Mouse (Mus musculus) lung, adult 2 months (tissue): Measurements from ENCODE around the gene Lmntd2. TPM values are rescaled to one million over a fixed set of nuclear protein-coding genes. Genes with fewer than 3 reads are reported as not detected.

Experiments used
- DNase-seq: peaks from one replicate; pipeline ENCODE4 v3.0.0; 2022
- H3K4me1 ChIP-seq: fragments of 200-500 bp; 2 replicates; pipeline ENCODE4 v1.6.1; 2011; ENCODE audit warnings: low read length; ENCODE audit not compliant: control insufficient read depth, insufficient read depth
- H3K4me3 ChIP-seq: fragments of 200-500 bp; replicated peaks from 2 replicates; pipeline ENCODE3; 2011; ENCODE audit warnings: low read depth, mild to moderate bottlenecking, control low read depth, low read length; ENCODE audit errors: extremely low read depth
- CTCF ChIP-seq: fragments of 200-500 bp; IDR thresholded peaks from 2 replicates; pipeline ENCODE4 v1.5.1; 2011; ENCODE audit warnings: mild to moderate bottlenecking, low read length, control low read depth; ENCODE audit not compliant: insufficient read depth
- POLR2A ChIP-seq: fragments of 200-500 bp; IDR thresholded peaks from 2 replicates; pipeline ENCODE4 v1.6.1; 2011; ENCODE audit warnings: low read depth, mild to moderate bottlenecking, control low read depth, low read length, borderline replicate concordance; ENCODE audit errors: extremely low read depth
- WGBS: fragments of 180-500 bp; shearing (Covaris S2); methylation state at CpG from one replicate; pipeline ENCODE4 v1.1.7; 2018; 5-methylcytosine and 5-hydroxymethylcytosine counted together
- polyA plus RNA-seq: library from polyadenylated mRNA; depleted of rRNA; stranded (reverse); fragments of >200 nt; gene quantifications from 2 replicates; pipeline ENCODE4 v1.2.3, GENCODE M21; 2012; rRNA removed

The Lmntd2 gene
- polyA plus RNA-seq, 1 experiment: 5.6 TPM

- no peak for DNase-seq
- TF ChIP-seq CTCF: no peak
- TF ChIP-seq POLR2A: no peak
- peaks cover 13% of the 10 kb centered on the region for H3K4me1 ChIP-seq
- H3K4me3 ChIP-seq: no peak overlapping the region
- 62% methylated on average over 5 of the region's 5 CpGs for WGBS
Observed at GRCm38 (mm10) chr7:141173323-141173850, 40.5 kb downstream of the Lmntd2 start.

DNA sequence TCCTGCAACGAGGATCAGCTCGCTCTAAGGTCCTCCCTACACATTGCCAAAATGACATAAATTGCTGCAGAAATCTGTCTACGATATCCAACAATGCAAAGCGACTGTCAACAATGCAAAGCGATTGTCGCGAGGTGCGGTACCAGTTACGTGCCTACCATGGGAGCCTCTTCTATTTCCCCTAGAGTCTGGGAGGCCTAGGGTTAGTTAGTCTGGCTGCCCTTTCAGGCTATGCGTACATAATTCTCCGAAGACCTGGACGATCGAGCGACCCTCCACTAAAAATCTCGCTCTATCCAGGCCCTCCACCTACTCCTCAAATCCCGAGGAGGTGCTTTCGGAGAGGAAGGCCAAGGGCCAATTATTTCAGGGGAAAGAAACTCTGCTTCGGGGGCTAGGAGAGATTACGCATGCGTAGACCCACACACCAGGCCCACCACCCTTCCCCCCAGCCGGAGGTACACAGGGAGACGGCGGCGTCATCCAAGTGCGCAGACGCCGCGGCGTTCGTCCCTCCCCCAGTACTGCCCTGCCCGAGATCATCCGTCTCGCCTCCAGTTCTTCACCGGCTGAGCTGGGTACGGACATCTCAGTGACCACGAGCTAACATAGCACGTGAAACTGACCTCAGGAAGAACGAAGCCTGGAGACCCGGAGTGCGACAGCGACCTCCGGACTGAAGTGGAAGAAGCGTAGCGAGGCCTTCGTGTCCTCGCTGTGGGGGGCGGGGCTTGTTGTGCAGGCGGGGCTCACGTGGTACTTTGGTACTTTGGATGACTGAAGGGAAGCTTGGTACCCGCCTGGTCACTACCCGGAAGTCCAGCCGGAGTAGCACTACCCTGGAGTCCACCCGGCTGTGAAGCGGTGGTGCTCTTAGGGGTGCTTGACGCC is 41.5 kb downstream of the Lmntd2 start, which contains the start of gene Rnh1:
Rnh1 (minus strand) TSS at position 742 of the 891 bp plus-strand sequence.
- 2% methylated on average over 55 of the region's 55 CpGs for WGBS
- peak; percentile 90 for DNase-seq
- TF ChIP-seq POLR2A (peak; percentile 78; the same call in 1 of the 2 replicates), CTCF (no peak)
- Histone ChIP-seq H3K4me3 (peak within 1 kb of the TSS; percentile 98), H3K4me1 (peaks cover 19% of the 10 kb centered on the region)

DNA sequence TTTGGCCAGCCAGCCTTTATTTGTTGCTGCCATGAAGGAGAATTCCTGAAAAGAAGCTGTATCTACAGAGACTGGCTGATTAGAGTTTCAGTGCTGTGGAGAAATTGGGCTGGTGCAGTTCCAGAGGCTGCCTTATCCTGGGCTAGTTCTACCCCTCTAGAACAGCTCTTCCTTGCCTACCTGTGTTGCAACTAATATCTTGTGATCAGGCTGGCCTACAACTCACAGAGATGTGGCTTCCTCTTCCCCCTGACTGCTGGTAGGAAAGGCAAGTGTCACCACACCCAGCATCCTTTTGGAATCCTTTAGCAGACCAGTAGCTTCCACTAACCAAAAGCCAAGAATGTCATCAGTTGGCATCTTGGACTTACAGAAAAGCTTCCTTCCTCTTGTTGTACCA is 44.0 kb downstream of the Lmntd2 start:
- TF ChIP-seq POLR2A (no peak), CTCF (no peak)
- DNase-seq: no peak
- H3K4me3 ChIP-seq: no peak overlapping the region
- peaks cover 19% of the 10 kb centered on the region for H3K4me1 ChIP-seq

GRCm38 (mm10) chr7:141169300-141169699 is 44.6 kb downstream of the Lmntd2 start:
- Histone ChIP-seq H3K4me3 (no peak overlapping the region), H3K4me1 (peaks cover 19% of the 10 kb centered on the region)
- TF ChIP-seq CTCF (no peak), POLR2A (no peak)
- DNase-seq: peak; percentile 50
- WGBS: 21% methylated on average over 1 of the region's 1 CpGs

- 7% methylated on average over 22 of the region's 22 CpGs for WGBS
- no peak for TF ChIP-seq CTCF
- TF ChIP-seq POLR2A: peak; percentile 63; the same call in 1 of the 2 replicates
- H3K4me1 ChIP-seq: peaks cover 19% of the 10 kb centered on the region
- peak; percentile 68 for DNase-seq
- peak overlapping the region; percentile 78 for H3K4me3 ChIP-seq
Observed at GRCm38 (mm10) chr7:141168518-141168953, 45.3 kb downstream of the Lmntd2 start.

DNA sequence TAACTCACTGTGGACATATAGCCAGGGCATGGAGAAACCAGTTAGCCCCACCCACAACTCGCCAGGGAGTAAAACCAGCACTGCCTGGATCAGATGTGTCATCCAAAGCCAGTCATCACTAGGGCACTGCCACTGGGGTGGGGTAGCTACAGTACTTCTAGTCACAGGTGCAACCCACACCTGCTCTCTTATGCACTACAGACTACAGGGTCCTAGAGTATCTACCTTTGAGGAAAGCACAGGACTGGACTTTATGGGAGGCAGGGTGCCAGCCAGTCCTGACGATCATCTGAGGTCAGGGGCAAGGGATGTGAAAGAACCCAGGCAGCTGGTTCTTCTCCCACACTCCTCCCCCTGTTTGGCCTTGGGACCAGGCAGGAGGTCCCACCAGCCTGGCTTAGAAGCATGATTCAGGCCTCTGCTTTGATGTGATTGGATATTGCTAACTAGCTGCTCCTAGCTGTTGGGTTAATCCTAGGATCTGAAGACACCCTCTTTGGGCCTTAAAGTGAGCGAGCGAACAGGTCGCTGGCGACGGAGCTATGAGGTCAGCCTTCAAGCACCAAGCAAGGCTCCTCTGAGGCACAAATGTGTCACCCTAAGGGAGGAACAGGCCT is 45.9 kb downstream of the Lmntd2 start:
- peak; percentile 41 for DNase-seq
- Histone ChIP-seq H3K4me1 (peaks cover 17% of the 10 kb centered on the region), H3K4me3 (peak overlapping the region; percentile 78)
- 22% methylated on average over 7 of the region's 7 CpGs for WGBS
- TF ChIP-seq CTCF: no peak
- TF ChIP-seq POLR2A: no peak; the same call in 1 of the 2 replicates

- Histone ChIP-seq H3K4me3 (no peak overlapping the region), H3K4me1 (peaks cover 12% of the 10 kb centered on the region)
- 60% methylated on average over 6 of the region's 6 CpGs for WGBS
- DNase-seq: no peak
- TF ChIP-seq CTCF (no peak), POLR2A (no peak)
Observed at GRCm38 (mm10) chr7:141164850-141165249, 49.0 kb downstream of the Lmntd2 start.

GRCm38 (mm10) chr7:141164397-141164796 is 49.5 kb downstream of the Lmntd2 start:
- H3K4me3 ChIP-seq: no peak overlapping the region
- peaks cover 8% of the 10 kb centered on the region for H3K4me1 ChIP-seq
- WGBS: 82% methylated on average over 7 of the region's 7 CpGs
- no peak for DNase-seq
- TF ChIP-seq CTCF: no peak
- TF ChIP-seq POLR2A: no peak

Other genes with a start within 250 kb of the Lmntd2 start
- 227 and 261 TPM in 2 replicates for gene Ifitm1, start 246.9 kb downstream of the Lmntd2 start, polyA plus RNA-seq
- 560 and 814 TPM in 2 replicates for gene Ifitm3, start 203.3 kb downstream of the Lmntd2 start, polyA plus RNA-seq
- 10.6 and 24.3 TPM in 2 replicates for gene Ifitm6, start 196.2 kb downstream of the Lmntd2 start, polyA plus RNA-seq
- gene Gm17387, start 184.9 kb downstream of the Lmntd2 start, polyA plus RNA-seq: not detected in 2 replicates
- gene B4galnt4, start 153.0 kb downstream of the Lmntd2 start, polyA plus RNA-seq: 0.33 and 0.36 TPM in 2 replicates
- gene Pkp3, start 135.9 kb downstream of the Lmntd2 start, polyA plus RNA-seq: 23.8 and 47.7 TPM in 2 replicates
- gene Sigirr, start 113.5 kb downstream of the Lmntd2 start, polyA plus RNA-seq: 40.5 and 40.6 TPM in 2 replicates
- gene Ano9, start 96.3 kb downstream of the Lmntd2 start, polyA plus RNA-seq: 2.8 and 10.7 TPM in 2 replicates
- 22.9 and 24.1 TPM in 2 replicates for gene Ptdss2, start 91.7 kb downstream of the Lmntd2 start, polyA plus RNA-seq
- gene Rnh1, start 41.2 kb downstream of the Lmntd2 start, polyA plus RNA-seq: 128 and 195 TPM in 2 replicates
- 77.3 and 91.5 TPM in 2 replicates for gene Hras, start 20.1 kb downstream of the Lmntd2 start, polyA plus RNA-seq
- 15.8 TPM in 2 replicates for gene Lrrc56, start 19.9 kb downstream of the Lmntd2 start, polyA plus RNA-seq
- 87.1 and 92.9 TPM in 2 replicates for gene Rassf7, start 1.8 kb upstream of the Lmntd2 start, polyA plus RNA-seq
- 18.9 and 22.5 TPM in 2 replicates for gene Phrf1, start 14.7 kb upstream of the Lmntd2 start, polyA plus RNA-seq
- gene Irf7, start 52.4 kb upstream of the Lmntd2 start, polyA plus RNA-seq: 48.8 and 49.7 TPM in 2 replicates
- 0.11 and 1.5 TPM in 2 replicates for gene Cdhr5, start 62.7 kb upstream of the Lmntd2 start, polyA plus RNA-seq
- gene Sct, start 65.1 kb upstream of the Lmntd2 start, polyA plus RNA-seq: not detected in 2 replicates
- gene Drd4, start 77.9 kb upstream of the Lmntd2 start, polyA plus RNA-seq: not detected in 2 replicates
- 18.6 and 22.7 TPM in 2 replicates for gene Deaf1, start 113.6 kb upstream of the Lmntd2 start, polyA plus RNA-seq
- 37.2 and 49.2 TPM in 2 replicates for gene Tmem80, start 113.7 kb upstream of the Lmntd2 start, polyA plus RNA-seq
- gene Eps8l2, start 124.8 kb upstream of the Lmntd2 start, polyA plus RNA-seq: 112 and 143 TPM in 2 replicates
- gene Taldo1, start 178.1 kb upstream of the Lmntd2 start, polyA plus RNA-seq: 145 and 204 TPM in 2 replicates
- gene Gatd1, start 200.1 kb upstream of the Lmntd2 start, polyA plus RNA-seq: 57.1 and 64.8 TPM in 2 replicates
- 0.38 and 0.56 TPM in 2 replicates for gene Cend1, start 215.4 kb upstream of the Lmntd2 start, polyA plus RNA-seq
- gene Slc25a22, start 223.8 kb upstream of the Lmntd2 start, polyA plus RNA-seq: 47.3 and 48.6 TPM in 2 replicates
- 6.7 and 7.1 TPM in 2 replicates for gene Pidd1, start 229.9 kb upstream of the Lmntd2 start, polyA plus RNA-seq
- gene Rplp2, start 233.3 kb upstream of the Lmntd2 start, polyA plus RNA-seq: 415 and 591 TPM in 2 replicates
- 289 and 356 TPM in 2 replicates for gene Pnpla2, start 241.1 kb upstream of the Lmntd2 start, polyA plus RNA-seq
- gene Cracr2b, start 247.0 kb upstream of the Lmntd2 start, polyA plus RNA-seq: 177 and 239 TPM in 2 replicates